Mouse (Mus musculus): ENCODE data around the gene Pgpep1.

The Pgpep1 gene

DNA sequence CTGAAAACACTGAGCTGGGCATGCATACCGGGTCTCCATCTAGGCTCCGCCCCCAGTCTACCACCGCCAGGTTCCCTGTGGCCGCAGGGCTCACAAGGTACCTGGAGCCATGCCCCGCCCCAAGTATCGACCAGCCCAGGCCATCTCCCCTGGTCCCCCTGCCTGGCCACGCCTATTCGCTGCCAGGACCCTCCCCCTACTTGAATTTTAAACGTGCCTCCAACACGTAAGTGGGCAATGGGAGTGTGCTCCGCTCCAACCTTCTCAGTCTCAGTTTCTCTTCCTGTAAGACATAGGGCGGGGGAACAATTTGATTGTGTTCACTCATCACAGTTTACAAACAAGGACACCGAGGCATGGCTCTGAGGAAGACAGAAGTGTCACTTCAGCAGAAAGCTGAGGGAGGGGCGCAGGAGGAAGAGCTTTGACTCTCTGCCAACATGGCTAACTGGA, at the start of gene Pgpep1:
Gene Pgpep1, minus strand, starts transcription at position 116 of the 453 bp plus-strand sequence.
- DNase-seq (ENCODE audit: low spot score in 2 of 2), result no peak

DNA sequence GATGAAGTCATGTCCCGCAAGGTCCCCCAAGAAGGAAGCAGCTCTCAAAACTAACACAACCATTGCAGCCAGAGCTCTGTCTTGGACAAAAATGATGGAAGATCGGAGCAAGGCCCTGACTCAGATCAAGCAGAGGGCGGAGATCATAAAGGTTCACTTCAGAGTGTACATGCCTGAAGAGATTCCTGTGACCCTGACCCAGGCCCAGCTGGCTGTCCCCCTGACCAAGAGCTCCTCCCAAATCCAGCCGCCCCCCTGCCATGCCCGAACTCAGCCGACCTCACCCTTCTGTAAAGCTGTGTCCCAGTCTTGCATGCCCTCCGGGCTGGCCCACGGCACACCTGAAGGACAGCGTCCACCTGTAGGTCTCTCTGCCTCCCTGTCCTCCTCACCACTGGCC, 49.6 kb upstream of the Pgpep1 start:
- no peak for DNase-seq (ENCODE audit: low spot score in 2 of 2)

DNA sequence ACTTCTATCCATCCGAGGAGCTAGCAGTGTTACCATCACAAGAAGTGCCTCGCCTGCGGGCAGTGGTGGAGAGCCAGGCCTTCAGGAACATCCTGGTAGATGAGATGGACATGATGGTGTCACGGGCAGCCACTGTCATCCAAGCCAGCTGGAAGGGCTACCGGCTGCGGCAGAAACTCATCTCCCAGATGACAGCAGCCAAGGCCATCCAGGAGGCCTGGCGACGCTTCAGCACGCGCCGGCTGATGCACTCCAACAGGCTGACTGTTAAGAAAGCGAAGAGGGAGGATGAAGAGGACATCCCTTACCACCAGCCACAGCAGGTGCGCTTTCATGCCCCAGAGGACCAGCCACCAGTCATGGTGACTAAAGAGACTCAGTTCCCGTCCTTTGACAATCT, 48.1 kb upstream of the Pgpep1 start:
- no peak for DNase-seq (ENCODE audit: low spot score in 2 of 2)

DNA sequence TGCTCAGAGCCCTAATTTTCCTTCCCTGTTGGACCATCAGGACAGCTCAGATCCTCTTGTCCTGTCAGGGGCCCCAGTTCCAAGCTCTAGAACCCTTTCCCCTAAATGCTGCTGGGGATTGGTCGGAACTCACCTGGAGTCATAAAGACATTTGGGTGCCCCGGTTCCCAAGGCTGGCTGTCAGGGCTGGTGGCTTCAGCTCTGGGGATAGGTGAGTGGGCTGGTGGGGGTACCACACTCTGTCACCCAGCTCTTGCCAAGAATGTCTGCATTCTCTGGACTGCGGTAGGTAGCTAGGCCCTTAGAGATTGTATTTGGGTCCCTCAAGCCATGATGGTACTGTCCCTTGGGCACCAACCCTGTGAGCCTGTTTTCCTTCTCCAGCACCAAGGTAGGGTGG, 43.1 kb upstream of the Pgpep1 start, which contains the start of gene Iqcn:
Gene Iqcn, plus strand, starts transcription at position 171 of the 400 bp plus-strand sequence.
- DNase-seq (ENCODE audit: low spot score in 2 of 2), result no peak

DNA sequence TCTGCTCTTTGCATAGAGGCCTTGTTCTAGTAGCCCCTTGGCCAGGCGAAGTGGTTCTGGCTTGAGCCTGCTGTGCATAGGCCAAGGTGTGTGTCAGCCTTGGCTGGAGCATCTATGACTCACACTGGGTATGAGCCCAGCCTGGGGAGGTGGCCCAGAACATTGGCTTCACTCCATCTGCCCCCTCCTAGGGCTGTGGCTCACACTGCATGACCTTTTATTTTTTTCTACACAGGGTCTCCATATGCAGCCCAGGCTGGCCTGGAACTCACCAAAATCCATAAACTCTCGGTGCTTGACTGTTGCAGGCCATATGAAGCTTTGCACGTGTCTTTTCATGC, 42.6 kb upstream of the Pgpep1 start:
- peak; percentile 75 to 83 for DNase-seq (ENCODE audit: low spot score in 2 of 2)

DNA sequence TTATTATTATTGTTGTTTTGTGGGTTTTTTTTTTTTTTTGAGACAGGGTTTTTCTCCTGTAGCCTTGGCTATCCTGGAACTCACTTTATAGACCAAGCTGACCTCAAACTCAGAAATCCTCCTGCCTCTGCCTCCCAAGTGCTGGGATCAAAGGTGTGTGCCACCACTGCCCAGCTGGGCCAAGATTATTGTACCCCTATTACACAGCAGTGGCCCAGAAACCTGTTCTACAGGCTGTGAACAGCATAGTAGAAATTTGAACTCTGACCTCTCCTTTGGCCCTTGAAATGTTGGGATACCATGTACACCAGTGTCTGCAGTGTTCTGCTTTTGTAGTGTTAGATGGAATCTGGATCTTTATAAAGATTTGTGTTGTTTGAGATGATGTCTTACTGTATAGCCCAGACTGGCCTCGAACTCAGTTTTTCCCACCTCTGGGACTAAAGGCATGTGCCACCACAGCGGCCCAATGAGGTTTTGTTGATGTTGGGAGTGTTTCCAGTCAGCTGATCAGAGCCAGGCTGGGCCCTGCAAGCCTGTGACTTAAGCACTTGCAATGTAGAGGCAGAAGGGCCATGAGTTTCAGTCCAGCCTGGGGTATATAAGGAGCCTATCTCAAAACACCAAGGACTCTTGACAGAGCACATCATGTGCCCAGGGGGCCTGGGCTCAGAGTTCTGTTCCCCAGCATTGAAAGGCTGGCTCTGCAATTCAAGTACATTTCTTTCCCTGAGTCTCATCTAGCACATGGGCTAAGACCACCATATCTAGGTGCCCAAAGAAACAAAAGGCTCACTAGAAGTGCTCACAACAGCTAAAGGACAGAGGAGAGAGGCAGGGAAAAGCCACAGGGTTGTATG, 42.0 kb upstream of the Pgpep1 start:
- DNase-seq (ENCODE audit: low spot score in 2 of 2), result no peak

DNA sequence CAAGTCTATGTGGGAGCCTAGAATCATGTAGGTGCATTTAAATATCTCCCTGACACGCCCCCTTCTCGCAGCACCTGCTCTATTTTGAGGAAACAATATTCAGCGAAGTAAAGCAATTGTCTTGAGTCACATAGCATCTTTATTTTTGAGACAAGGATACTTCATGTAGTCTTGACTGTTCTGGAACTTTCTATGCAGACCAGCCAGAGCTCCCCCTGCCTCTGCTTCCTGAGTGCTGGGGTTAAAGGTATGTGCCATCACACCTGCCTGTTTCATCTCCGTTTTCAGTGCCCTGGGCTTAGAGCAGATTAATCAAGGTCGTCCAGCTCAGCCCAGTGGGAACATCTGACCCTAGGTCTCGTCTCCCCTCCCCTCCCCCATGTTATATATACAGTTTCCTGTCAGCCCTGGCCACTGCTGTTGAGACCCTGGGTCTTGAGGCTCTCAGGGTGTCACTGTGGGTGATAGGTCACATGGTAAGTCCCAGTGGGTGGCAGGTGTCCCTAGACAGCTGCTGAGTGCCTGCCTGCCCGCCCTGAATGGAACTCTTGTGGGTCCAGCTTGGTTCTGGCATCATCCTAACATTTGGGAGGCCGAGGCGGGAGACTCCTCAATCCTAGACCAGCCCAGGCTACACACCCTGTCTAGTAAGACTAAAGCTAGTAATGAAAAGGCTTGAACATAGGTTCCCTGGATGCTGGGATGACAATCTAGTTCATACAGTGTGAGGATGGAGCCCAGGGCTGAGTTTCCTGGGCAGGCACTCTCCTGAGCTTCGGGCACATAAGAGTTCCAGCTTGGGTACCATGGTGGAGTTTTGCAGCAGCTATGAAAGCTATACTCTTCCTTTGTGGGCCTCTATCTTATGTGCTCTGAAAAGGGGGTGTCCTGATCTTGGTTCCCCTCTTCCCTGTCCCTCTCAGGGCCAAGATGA, 41.1 kb upstream of the Pgpep1 start:
- DNase-seq (ENCODE audit: low spot score in 2 of 2), result peak in 1 of 2 experiments; percentile 10

DNA sequence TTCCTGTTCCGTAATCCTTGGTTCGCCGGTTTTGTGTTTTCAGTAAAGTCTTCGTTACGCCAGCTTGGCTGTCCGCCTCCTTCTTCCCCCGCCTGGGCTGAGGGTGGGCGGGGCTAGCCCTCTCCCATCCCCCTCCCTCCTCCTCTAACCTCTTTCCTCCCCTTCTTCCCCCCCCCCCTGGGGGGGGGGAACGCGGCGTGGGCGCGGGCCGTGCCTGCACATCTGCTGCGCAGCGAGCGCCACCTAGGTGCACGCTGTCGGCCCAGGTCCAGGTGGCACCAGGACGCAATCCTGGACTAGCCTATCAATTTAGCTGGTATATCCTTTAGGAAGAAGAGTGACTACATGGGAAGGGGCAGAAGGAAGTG, 40.4 kb upstream of the Pgpep1 start:
- DNase-seq (ENCODE audit: low spot score in 2 of 2), result peak; percentile 84 to 92

DNA sequence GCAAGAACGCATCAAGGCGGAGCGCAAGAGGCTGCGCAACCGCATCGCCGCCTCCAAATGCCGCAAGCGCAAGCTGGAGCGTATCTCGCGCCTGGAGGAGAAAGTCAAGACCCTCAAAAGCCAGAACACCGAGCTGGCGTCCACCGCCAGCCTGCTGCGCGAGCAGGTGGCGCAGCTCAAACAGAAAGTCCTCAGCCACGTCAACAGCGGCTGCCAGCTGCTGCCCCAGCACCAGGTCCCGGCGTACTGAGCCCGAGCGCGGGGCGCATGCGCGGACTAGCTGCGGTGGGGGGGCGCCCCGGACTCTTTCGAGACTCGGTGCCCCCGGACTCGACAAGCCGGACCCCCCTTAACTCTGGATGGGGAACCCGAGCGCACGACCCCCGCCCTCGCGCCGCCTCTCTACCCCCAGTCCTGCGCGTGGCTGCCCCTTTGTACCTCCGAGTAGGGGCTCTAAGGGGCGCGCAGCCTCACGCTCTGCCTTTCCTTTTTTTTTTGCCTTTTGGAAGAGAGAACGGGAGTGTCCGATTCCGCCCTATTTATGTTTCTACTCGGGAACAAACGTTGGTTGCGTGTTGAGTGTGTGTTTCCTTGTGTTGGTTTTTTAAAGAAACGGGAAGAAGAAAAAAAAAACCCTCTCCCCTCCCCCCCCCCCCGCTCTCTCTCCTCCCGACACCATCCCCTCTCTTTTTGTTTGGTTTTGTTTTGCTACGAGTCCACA, 39.8 kb upstream of the Pgpep1 start:
- peak; percentile 76 to 78 for DNase-seq (ENCODE audit: low spot score in 2 of 2)

DNA sequence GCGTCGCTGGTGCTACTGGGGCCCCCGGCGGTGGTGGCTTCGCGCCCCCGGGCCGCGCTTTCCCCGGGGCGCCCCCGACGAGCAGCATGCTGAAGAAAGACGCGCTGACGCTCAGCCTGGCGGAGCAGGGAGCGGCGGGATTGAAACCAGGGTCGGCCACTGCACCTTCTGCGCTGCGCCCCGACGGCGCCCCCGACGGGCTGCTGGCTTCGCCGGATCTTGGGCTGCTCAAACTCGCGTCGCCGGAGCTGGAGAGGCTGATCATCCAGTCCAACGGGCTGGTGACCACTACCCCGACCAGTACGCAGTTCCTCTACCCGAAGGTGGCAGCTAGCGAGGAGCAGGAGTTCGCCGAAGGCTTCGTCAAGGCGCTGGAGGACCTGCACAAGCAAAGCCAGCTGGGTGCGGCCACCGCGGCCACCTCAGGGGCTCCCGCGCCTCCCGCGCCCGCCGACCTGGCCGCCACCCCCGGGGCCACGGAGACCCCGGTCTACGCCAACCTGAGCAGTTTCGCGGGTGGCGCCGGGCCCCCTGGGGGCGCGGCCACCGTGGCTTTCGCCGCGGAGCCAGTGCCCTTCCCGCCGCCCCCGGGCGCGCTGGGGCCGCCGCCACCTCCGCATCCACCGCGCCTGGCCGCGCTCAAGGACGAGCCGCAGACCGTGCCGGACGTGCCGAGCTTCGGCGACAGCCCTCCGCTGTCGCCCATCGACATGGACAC, 39.1 kb upstream of the Pgpep1 start:
- peak; percentile 59 to 64 for DNase-seq (ENCODE audit: low spot score in 2 of 2)

DNA sequence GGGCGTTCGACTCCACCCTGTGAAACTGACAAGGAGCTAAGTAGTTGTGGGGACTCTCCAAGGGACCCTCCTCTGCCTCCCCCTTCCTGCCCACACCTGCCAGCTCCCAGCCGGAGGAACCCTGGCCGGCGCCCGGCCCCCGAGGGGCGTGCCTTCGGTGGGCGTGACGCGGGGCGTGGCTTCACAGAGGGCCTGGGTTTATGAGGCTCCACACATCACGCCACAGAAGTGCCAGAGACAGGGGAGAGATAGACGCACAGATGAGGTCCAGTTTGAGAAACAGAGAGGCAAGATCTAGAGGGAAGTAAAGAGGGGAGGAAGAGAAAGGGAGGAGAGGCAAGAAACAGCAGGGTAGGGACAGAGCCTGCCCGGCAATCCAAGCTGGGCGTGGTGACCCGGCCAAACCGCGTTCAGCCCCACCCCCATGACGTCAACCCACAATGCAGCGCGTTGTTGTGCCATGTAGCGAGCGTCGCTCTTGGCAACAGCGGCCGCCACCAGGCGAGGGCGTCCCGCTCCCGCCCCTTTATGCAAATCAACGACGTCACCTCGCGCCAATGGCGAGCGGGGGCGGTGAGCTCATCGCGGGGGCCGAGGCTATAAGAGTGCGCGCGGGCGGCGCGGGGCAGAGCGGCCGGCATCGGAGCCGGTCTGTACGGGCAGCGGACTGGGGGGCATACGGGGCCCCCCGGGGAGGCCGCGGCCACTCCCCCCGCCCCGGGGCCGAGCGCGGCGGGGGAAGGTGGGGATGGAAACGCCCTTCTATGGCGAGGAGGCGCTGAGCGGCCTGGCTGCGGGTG, 38.3 kb upstream of the Pgpep1 start, which contains the start of gene Jund:
Gene Jund, plus strand, starts transcription at position 640 of the 800 bp plus-strand sequence.
- DNase-seq (ENCODE audit: low spot score in 2 of 2), result peak; percentile 99

DNA sequence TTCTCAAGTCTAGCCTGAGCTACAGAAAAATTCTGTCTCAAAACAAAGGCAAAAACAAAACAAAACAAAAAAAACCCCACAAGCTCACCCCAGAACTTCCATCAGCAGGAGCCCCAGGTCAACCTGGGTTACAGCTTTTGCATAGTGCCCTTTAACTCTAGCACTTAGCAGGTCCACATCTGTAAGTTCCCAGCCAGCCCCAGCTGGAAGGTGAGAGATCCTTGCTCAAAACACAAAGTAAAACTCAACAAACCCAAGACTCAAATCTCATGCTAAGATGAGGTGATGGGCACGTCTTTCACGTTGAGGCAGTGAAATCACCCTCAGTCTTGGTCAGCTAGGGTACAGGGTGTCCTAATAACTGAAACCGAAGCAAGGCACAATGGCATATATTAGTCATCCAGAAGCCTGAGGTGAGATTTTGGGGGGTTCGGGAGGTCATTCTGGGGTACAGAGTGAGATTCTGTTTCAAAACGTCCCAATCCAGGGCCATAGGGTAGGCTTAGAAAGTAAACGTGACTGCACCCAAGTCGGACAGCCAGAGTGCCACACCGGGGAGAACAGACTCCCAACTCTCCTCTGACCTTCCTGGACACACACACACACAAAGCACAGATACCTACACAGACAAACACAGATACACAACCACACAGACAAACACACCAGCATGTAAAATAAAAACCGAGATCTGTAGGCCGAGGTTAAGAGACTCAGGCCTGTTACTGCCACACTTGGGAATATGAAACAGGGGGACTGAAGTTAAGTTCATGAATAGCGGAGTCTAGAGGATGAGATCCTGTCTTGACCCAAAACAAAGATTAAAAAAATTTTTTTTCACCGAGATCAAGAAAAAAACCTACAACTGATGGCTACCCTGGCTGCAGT, 37.4 kb upstream of the Pgpep1 start:
- no peak for DNase-seq (ENCODE audit: low spot score in 2 of 2)

DNA sequence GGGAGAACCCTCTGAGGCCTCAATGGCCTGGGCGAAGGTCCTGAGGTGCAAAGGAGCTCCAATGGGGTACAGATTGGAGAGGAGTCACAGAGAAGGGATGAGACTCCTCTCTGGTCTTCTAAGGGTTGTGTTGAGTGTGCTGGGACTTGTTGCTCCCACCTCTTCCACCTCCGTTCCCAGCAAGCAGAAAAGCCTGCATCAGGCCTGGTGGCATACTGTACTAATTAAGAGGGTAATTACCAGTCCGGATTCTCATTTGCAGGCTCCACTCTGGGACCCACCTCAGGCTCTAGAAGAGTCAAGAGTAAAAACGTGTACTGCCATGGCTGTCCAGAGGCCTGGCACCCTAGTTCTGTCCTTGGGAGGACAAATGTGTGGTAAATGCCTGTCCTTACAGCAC, 36.8 kb upstream of the Pgpep1 start:
- DNase-seq (ENCODE audit: low spot score in 2 of 2), result no peak

DNA sequence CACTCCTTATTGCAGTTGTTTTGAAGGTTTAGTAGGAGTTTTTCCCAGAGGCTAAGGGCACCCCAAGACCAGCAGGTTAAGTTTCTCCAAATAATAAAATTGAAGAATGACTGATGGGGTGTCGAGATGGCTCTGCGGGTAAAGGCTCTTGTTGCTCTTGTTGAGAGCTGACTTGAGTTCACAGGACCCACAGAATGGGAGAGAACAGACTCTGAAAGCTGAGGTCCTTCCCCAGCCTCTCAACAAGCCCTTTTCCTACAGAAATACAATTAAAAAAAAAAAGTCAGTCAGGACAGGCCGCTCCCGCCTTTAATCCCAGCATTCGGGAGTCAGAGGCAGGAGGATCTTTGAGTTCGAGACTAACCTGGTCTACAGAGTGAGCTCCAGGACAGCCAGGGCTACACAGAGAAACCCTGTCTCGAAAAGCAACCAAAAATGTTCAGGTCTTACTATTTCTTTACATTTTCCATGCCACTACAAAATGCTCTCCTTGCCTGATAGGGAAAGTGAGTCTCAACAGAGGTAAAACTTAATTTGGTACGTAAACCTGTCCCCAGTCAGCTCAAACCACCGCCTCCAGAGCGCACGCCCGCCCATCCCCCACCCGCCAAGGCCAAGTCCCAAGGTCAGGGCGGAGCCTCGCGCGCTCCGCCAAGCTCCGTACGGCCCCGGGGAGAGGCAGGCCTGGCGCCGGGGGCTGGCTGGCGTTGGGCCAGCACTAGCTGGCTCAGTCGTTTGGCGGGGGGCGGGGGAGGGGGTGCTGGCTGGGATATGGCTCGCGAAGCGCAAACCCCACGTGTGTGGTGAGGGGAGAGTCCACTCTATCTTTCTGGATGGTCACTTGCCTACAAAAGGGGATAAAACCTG, 36.1 kb upstream of the Pgpep1 start:
- peak; percentile 43 to 70 for DNase-seq (ENCODE audit: low spot score in 2 of 2)

DNA sequence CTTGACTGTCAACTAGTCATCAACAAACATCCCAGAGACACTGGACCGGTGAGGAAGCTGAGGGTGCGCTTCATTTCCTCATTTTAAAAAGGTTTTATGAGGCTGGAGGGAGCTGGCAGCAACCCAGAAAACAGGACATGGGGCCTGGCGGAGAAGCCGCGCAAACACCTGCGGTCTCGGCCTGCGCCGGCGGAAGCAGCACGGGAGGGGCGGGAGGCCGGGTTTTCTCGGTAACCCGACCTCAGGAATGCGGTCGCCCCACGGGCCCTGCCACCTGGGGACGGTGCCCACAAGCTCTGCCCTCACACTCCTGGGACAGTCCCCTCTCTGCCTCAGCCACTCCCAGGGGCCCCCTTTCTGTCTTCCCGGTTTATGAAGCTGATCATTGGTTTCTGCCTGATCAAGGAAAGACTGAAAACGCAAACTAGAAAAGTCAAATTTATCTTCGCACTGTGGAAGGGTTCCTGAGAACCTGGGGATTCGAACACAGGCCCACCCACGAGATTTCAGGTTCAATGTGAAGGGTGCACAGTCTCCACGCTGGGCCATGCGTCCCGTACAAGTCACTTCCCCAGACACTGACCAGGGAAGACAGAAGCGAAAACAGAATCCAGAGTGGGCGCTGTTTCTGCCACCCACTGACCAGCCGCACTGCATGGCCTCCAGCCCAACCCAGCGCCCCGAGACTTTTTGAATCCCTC, 35.3 kb upstream of the Pgpep1 start:
- DNase-seq (ENCODE audit: low spot score in 2 of 2), result peak; percentile 60 to 66

DNA sequence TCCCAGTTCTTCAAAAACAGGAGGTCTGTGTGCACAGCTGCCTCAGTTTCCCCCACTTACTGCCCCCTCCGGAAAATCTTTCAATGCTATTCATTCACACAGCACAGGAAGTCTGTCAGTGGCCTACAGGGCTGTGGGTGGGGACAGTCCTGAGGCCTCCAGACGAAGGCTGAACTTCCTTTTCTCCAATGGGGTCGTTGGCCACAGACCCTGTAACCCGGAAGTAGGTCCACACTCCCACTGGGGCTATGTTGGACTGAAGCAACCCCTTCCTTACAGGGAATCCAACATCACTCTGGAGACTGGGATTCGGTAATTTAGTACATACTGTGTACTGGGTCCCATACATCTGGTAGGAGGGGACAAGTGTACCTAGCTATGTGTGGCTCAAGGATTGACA, 33.4 kb upstream of the Pgpep1 start:
- DNase-seq (ENCODE audit: low spot score in 2 of 2), result no peak

DNA sequence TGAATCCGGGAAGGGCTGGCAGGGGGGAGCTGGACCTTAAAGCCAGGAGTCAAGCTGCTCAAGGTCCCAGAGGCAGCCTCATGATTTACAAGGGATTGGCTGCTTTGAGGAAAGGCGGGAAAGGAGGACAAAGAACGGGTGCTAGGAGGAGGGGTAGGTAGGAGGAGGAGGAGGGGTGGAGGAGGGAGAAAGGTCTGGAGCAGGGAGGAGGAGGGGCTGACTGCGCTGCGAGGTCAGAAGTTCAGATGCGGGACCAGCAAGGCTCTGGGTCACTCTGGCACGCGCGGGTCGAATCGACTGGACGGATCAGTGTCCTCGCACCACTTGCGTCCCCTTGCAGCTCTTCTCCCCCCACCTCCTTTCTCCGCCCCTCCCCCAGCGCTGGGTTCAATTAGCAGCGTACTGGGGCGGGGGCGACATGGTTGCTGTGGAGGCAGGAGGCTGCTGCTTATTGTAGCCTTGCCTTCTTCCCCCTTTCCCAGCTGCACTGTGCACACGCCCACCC, 31.6 kb upstream of the Pgpep1 start:
- no peak for DNase-seq (ENCODE audit: low spot score in 2 of 2)
